Mouse (Mus musculus) midbrain, embryonic 13.5 days (tissue): ENCODE results near the gene Tnnc2. TPM values are rescaled to one million over a fixed set of nuclear protein-coding genes. Genes with fewer than 3 reads are reported as not detected.
"Not testable (repeated sequence)": the region's sequence is repeated elsewhere in the genome, so short reads cannot be mapped to it uniquely, and the experiment has no call there.

ENCODE experiments used
- ATAC-seq: fragments of 200-750 bp; cut with Nextera tagmentation; 2 replicates; pipeline ENCODE4 v1.8.0; 2017; ENCODE audit warnings: mild to moderate bottlenecking, moderate TSS enrichment, moderate library complexity
- H3K27ac ChIP-seq: fragments of 300-500 bp; sonication (generic); 2 replicates; pipeline ENCODE4 v1.5.1; 2015; ENCODE audit warnings: inconsistent platforms, mild to moderate bottlenecking, moderate library complexity
- H3K27me3 ChIP-seq: fragments of 300-500 bp; sonication (generic); 2 replicates; pipeline ENCODE4 v1.6.1; 2015; ENCODE audit warnings: mild to moderate bottlenecking, inconsistent platforms
- H3K36me3 ChIP-seq: fragments of 300-500 bp; sonication (generic); 2 replicates; pipeline ENCODE4 v1.6.1; 2015; ENCODE audit warnings: mild to moderate bottlenecking, inconsistent platforms
- H3K4me1 ChIP-seq: fragments of 300-500 bp; sonication (generic); replicated peaks from 2 replicates; pipeline ENCODE4 v1.6.1; 2015; ENCODE audit warnings: inconsistent platforms
- H3K4me2 ChIP-seq: fragments of 300-500 bp; sonication (generic); replicated peaks from 2 replicates; pipeline ENCODE4 v1.6.1; 2015; ENCODE audit warnings: moderate library complexity, mild to moderate bottlenecking, inconsistent platforms
- H3K4me3 ChIP-seq: fragments of 300-500 bp; sonication (generic); replicated peaks from 2 replicates; pipeline ENCODE4 v1.5.1; 2015; ENCODE audit warnings: mild to moderate bottlenecking, inconsistent platforms
- H3K9ac ChIP-seq: fragments of 300-500 bp; sonication (generic); replicated peaks from 2 replicates; pipeline ENCODE4 v1.6.1; 2015; ENCODE audit warnings: mild to moderate bottlenecking, inconsistent platforms
- H3K9me3 ChIP-seq: fragments of 300-500 bp; sonication (generic); 2 replicates; pipeline ENCODE4 v1.6.1; 2016; ENCODE audit warnings: mild to moderate bottlenecking, inconsistent platforms
- WGBS: fragments of 180-500 bp; shearing (Covaris S2); methylation state at CpG from one replicate; pipeline ENCODE4 v1.1.7; 2015; 5-methylcytosine and 5-hydroxymethylcytosine counted together
- polyA plus RNA-seq: library from polyadenylated mRNA; unstranded; fragments of >200 nt; fragmentation: Nextera tagmentation; extraction: Ambion mirVana; gene quantifications from 2 replicates; pipeline ENCODE4 v1.2.1, GENCODE M21; 2015

Gene Tnnc2
- polyA plus RNA-seq, 1 experiment from 2014 or later: not detected

DNA sequence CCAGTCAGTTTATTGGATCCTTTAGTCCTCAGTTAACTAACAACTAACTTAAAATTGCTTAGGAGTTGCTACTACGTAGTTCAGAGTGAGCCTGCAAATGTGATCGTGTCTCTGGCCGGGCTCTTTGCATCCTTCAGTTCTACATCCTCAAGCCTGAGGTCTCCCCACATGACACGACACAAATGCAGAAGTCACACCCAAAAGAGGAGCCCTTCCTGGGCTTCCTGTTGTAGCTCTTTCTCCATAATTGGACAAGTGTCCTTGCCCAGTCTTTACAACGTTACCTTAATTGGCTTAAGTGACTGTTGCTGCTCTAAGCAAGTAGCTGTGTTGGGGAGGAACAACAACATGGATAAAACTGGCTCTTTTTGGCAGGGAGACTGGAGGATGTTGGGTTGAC is 35.6 kb upstream of the Tnnc2 start:
- no peaks in the 10 kb centered on the region for H3K27me3 ChIP-seq
- no peak overlapping the region for H3K9ac ChIP-seq
- H3K27ac ChIP-seq: no peak overlapping the region
- H3K9me3 ChIP-seq: no peaks in the 10 kb centered on the region
- 93% methylated on average over 5 of the region's 5 CpGs for WGBS
- H3K4me2 ChIP-seq: no peak overlapping the region
- no peak overlapping the region for H3K4me3 ChIP-seq
- ATAC-seq: no peak
- H3K36me3 ChIP-seq: peaks cover 29% of the 10 kb centered on the region
- no peaks in the 10 kb centered on the region for H3K4me1 ChIP-seq

GRCm38 (mm10) chr2:164813557-164813956 is 33.8 kb upstream of the Tnnc2 start:
- 63% methylated on average over 2 of the region's 2 CpGs for WGBS
- no peak overlapping the region for H3K4me2 ChIP-seq
- H3K4me1 ChIP-seq: no peaks in the 10 kb centered on the region
- H3K27me3 ChIP-seq: no peaks in the 10 kb centered on the region
- no peak overlapping the region for H3K9ac ChIP-seq
- no peak overlapping the region for H3K4me3 ChIP-seq
- peaks cover 32% of the 10 kb centered on the region for H3K36me3 ChIP-seq
- no peak overlapping the region for H3K27ac ChIP-seq
- ATAC-seq: no peak
- no peaks in the 10 kb centered on the region for H3K9me3 ChIP-seq

- H3K27me3 ChIP-seq: no peaks in the 10 kb centered on the region
- peaks cover 38% of the 10 kb centered on the region for H3K4me1 ChIP-seq
- no peaks in the 10 kb centered on the region for H3K9me3 ChIP-seq
- ATAC-seq: no peak
- no peak overlapping the region for H3K9ac ChIP-seq
- no peak overlapping the region for H3K27ac ChIP-seq
- WGBS: 89% methylated on average over 7 of the region's 7 CpGs
- H3K36me3 ChIP-seq: peaks cover 23% of the 10 kb centered on the region
- peak overlapping the region; percentile 77 for H3K4me2 ChIP-seq
- no peak overlapping the region for H3K4me3 ChIP-seq
These were observed 26.8 kb upstream of the Tnnc2 start for GRCm38 (mm10) chr2:164806614-164807013.

DNA sequence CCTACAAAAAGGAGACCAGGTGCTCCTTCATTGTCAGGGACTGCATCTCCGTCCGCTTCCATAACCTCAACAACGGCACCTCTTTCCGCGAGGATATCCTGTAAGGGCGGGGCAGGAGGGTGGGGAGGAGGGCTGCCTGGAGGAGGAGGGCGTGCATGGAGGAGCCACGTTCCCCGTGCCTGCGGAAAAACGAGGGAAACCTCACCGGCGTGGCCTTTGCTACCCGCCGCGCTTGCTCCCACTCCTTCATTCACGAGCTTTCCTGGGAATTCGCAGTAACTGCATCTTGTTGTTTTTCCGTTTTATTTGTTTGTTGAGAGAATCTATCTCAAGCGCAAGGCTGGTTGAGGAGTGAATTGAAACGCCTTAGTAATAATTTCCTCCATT is 25.6 kb upstream of the Tnnc2 start:
- Histone ChIP-seq H3K36me3 (peaks cover 35% of the 10 kb centered on the region), H3K4me3 (peak overlapping the region; percentile 85), H3K9ac (peak overlapping the region; percentile 82), H3K9me3 (no peaks in the 10 kb centered on the region), H3K4me2 (peak overlapping the region; percentile 77), H3K27me3 (no peaks in the 10 kb centered on the region), H3K27ac (peak overlapping the region; percentile 90), H3K4me1 (peaks cover 38% of the 10 kb centered on the region)
- under 1% methylated on average over 21 of the region's 21 CpGs for WGBS
- peak; percentile 72; the same call in 1 of the 2 replicates for ATAC-seq

DNA sequence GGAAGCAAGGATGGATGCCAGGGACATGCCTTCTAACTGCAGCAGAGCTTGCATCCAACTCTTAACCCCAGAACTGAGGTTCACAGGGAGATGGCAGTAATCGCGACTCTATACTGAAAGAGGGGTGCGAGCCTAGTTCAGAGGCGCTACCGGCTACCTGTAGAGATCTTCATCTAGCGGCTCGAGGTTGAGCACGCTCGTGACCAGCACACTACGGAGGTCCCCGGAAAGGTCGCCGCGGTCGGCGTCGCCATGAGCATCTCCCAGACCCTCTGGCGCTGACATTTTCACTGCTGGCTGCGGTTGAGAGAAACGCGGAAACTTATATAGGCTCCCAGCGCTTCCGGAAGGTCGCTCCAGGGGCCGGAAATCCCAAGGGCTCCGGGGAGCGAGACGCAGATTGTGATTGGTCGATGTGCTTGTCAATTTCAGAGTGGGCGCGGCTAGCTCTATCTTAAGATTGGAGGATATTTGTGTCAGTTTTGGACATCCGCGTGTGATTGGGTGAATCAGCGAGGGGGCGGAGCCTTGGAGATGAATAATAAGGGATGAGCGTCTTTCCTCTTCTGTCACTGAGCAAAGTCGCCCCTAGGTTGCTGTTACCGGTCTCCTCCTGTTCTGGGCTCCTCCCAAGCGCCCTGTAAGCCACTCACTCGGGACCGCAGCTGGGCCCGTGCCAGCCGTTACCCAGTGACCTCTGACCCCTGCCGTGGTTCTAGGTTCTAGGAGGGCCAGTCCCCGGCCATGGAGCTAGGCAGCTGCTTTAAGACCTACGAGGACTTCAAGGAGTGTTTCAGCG is 25.0 kb upstream of the Tnnc2 start, which contains the start of the genes Acot8 and Zswim3:
TSS of gene Acot8 (minus strand) at position 350 of the 799 bp plus-strand sequence.
TSS of gene Zswim3 (plus strand) at position 566 of the 799 bp plus-strand sequence.
- Histone ChIP-seq H3K27me3 (no peaks in the 10 kb centered on the region), H3K4me3 (peak within 1 kb of the TSS; percentile 85), H3K27ac (peak within 1 kb of the TSS; percentile 90), H3K9me3 (no peaks in the 10 kb centered on the region), H3K4me1 (peaks cover 38% of the 10 kb centered on the region), H3K9ac (peak within 1 kb of the TSS; percentile 82), H3K36me3 (peaks cover 38% of the 10 kb centered on the region), H3K4me2 (peak within 1 kb of the TSS; percentile 77)
- peak; percentile 97 for ATAC-seq
- under 1% methylated on average over 47 of the region's 47 CpGs for WGBS

DNA sequence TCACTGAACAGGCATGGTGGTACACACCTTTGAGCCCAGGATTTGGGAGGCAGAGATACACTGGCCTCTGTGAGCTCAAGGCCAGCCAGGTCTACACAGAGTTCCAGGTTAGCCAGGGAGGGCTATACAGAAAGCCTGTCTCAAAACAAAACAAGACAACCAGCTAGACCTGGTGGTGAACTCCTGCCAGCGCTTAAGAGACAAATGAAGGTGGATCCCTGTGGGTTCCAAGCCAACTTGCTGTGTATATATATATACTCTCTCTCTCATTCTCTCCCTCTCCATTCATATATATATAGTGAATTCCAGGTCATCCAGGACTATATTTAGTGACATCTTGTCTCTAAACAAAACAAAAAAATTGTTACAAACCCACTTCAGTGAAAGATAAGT is 24.1 kb upstream of the Tnnc2 start:
- H3K9me3 ChIP-seq: no peaks in the 10 kb centered on the region
- H3K27ac ChIP-seq: no peak overlapping the region
- peaks cover 38% of the 10 kb centered on the region for H3K36me3 ChIP-seq
- no peak for ATAC-seq
- H3K4me2 ChIP-seq: peak overlapping the region; percentile 72
- H3K9ac ChIP-seq: peak overlapping the region; percentile 82
- H3K27me3 ChIP-seq: no peaks in the 10 kb centered on the region
- 66% methylated on average over 1 of the region's 1 CpGs for WGBS
- peaks cover 38% of the 10 kb centered on the region for H3K4me1 ChIP-seq
- H3K4me3 ChIP-seq: peak overlapping the region; percentile 85

DNA sequence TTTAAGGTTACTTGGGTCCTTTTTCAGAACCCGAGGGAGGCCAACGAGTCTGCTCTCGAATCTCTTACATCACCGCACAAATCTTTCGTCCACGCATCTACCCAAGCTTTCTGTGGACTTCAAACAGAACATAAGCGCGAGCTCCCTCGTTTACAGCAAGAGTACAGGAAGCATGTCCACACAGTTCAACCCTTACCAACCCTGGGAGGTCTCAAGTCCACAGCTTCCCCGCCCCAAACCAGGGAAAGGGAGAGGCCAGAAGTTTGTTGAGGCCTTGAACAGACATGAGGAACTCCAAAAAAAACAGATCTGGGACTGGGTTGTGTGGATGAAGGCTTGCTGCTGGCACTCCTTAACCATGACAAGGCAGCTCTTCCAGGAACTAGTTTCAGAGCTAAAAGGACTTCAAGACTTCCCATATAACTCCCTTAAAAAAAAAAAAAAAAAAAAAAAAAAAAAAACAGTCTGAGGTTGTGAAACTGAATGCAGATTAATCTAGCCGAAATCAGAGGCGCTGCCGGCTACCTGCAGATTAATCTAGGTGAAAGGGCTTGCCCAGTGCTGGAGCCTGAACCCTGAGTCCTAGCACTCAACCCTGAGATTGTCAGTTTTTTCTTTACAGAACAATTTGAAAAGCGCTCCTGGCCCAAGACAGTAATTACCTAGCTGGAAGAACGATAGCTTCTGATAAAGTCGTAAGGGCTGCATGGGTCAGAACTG is 23.6 kb upstream of the Tnnc2 start:
- 94% methylated on average over 16 of the region's 16 CpGs for WGBS

GRCm38 (mm10) chr2:164800252-164801004 is 20.7 kb upstream of the Tnnc2 start:
- no peak for ATAC-seq
- peaks cover 60% of the 10 kb centered on the region for H3K36me3 ChIP-seq

More for the DNA sequence above, 23.6 kb upstream of the Tnnc2 start:
- H3K27me3 ChIP-seq: no peaks in the 10 kb centered on the region
- peaks cover 38% of the 10 kb centered on the region for H3K4me1 ChIP-seq
- peaks cover 37% of the 10 kb centered on the region for H3K36me3 ChIP-seq
- H3K9me3 ChIP-seq: no peaks in the 10 kb centered on the region
- H3K4me3 ChIP-seq: peak overlapping the region; percentile 85
- no peak for ATAC-seq
- no peak overlapping the region for H3K27ac ChIP-seq
- peak overlapping the region; percentile 72 for H3K4me2 ChIP-seq
- H3K9ac ChIP-seq: peak overlapping the region; percentile 82

DNA sequence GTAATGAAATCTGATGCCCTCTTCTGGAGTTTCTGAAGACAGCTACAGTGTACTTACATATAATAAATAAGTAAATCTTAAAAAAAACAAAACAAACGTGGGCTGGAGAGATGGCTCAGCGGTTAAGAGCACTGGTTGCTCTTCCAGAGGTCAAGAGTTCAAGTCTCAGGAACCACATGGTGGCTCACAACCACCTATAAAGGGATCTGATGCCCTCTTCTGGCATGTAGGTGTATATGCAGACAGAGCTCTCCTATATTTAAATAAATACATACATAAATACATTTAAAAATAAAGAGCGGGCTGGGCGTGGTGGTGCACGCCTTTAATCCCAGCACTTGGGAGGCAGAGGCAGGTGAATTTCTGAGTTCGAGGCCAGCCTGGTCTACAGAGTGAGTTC is 18.8 kb upstream of the Tnnc2 start:
- ATAC-seq, H3K4me2 ChIP-seq, H3K27ac ChIP-seq, H3K4me3 ChIP-seq, H3K9ac ChIP-seq, H3K9me3 ChIP-seq, H3K27me3 ChIP-seq, H3K4me1 ChIP-seq: not testable (repeated sequence)
- peaks cover 71% of the 10 kb centered on the region for H3K36me3 ChIP-seq
- WGBS: 85% methylated on average over 6 of the region's 6 CpGs

More at GRCm38 (mm10) chr2:164800252-164801004, 20.7 kb upstream of the Tnnc2 start:
- H3K9ac ChIP-seq: no peak overlapping the region
- H3K4me3 ChIP-seq: no peak overlapping the region
- WGBS: 96% methylated on average over 13 of the region's 13 CpGs
- no peak overlapping the region for H3K4me2 ChIP-seq
- no peaks in the 10 kb centered on the region for H3K9me3 ChIP-seq
- no peaks in the 10 kb centered on the region for H3K27me3 ChIP-seq
- peaks cover 19% of the 10 kb centered on the region for H3K4me1 ChIP-seq
- no peak overlapping the region for H3K27ac ChIP-seq

- WGBS: 89% methylated on average over 4 of the region's 4 CpGs
- H3K4me3 ChIP-seq: no peak overlapping the region
- H3K9me3 ChIP-seq: no peaks in the 10 kb centered on the region
- no peak overlapping the region for H3K27ac ChIP-seq
- H3K4me2 ChIP-seq: no peak overlapping the region
- no peak for ATAC-seq
- H3K36me3 ChIP-seq: peaks cover 84% of the 10 kb centered on the region
- H3K27me3 ChIP-seq: no peaks in the 10 kb centered on the region
- no peaks in the 10 kb centered on the region for H3K4me1 ChIP-seq
- no peak overlapping the region for H3K9ac ChIP-seq
These were observed 16.1 kb upstream of the Tnnc2 start for GRCm38 (mm10) chr2:164795868-164796267.

- H3K4me3 ChIP-seq: no peak overlapping the region
- no peak overlapping the region for H3K4me2 ChIP-seq
- no peak overlapping the region for H3K27ac ChIP-seq
- ATAC-seq: peak; percentile 69
- peaks cover 82% of the 10 kb centered on the region for H3K36me3 ChIP-seq
- no peaks in the 10 kb centered on the region for H3K4me1 ChIP-seq
- H3K27me3 ChIP-seq: no peaks in the 10 kb centered on the region
- 36% methylated on average over 5 of the region's 5 CpGs for WGBS
- H3K9ac ChIP-seq: no peak overlapping the region
- no peaks in the 10 kb centered on the region for H3K9me3 ChIP-seq
These were observed 14.5 kb upstream of the Tnnc2 start for GRCm38 (mm10) chr2:164794293-164794692.
